Mouse (Mus musculus) midbrain, embryonic 11.5 days (tissue): ENCODE measurements at regions not wholly inside any gene's neighbourhood (a gene's known extent, or its start where the extent isn't known, plus 50 kb on each side); places are given as distances from the start of the nearest gene placed in this dataset.

Source experiments
- ATAC-seq: fragments of 200-750 bp; cut with Nextera tagmentation; 2 replicates; pipeline ENCODE4 v1.8.0; 2017; ENCODE audit warnings: moderate TSS enrichment, moderate library complexity; ENCODE audit not compliant: low FRiP score
- DNase-seq: peaks from one replicate; pipeline ENCODE4 v3.0.0; 2015; ENCODE audit warnings: low spot score; ENCODE audit errors: missing footprints
- H3K27ac ChIP-seq: fragments of 300-500 bp; sonication (generic); 2 replicates; pipeline ENCODE4 v1.5.1; 2014; ENCODE audit warnings: low read depth, low read length
- H3K27me3 ChIP-seq: fragments of 300-500 bp; sonication (generic); 2 replicates; pipeline ENCODE4 v1.6.1; 2014; ENCODE audit warnings: mild to moderate bottlenecking, low read length, moderate library complexity, mixed read lengths; ENCODE audit not compliant: control insufficient read depth, insufficient read depth
- H3K36me3 ChIP-seq: fragments of 300-500 bp; sonication (generic); 2 replicates; pipeline ENCODE4 v1.6.1; 2014; ENCODE audit warnings: mild to moderate bottlenecking, low read length, moderate library complexity, mixed read lengths; ENCODE audit not compliant: control insufficient read depth, insufficient read depth
- H3K4me1 ChIP-seq: fragments of 300-500 bp; sonication (generic); 2 replicates; pipeline ENCODE4 v1.6.1; 2014; ENCODE audit warnings: low read length; ENCODE audit not compliant: control insufficient read depth, insufficient read depth
- H3K4me2 ChIP-seq: fragments of 300-500 bp; sonication (generic); 2 replicates; pipeline ENCODE4 v1.6.1; 2014; ENCODE audit warnings: mild to moderate bottlenecking, moderate library complexity
- H3K4me3 ChIP-seq: fragments of 300-500 bp; sonication (generic); 2 replicates; pipeline ENCODE4 v1.5.1; 2014; ENCODE audit warnings: low read depth, low read length
- H3K9ac ChIP-seq: fragments of 300-500 bp; sonication (generic); 2 replicates; pipeline ENCODE4 v1.6.1; 2014; ENCODE audit warnings: low read length
- H3K9me3 ChIP-seq: fragments of 300-500 bp; sonication (generic); 2 replicates; pipeline ENCODE4 v1.6.1; 2016; ENCODE audit warnings: low read length; ENCODE audit not compliant: control insufficient read depth
- WGBS: fragments of 180-500 bp; shearing (Covaris S2); extraction: QIAGEN DNeasy Blood & Tissue Kit; methylation state at CpG from one replicate; pipeline ENCODE4 v1.1.7; 2014; 5-methylcytosine and 5-hydroxymethylcytosine counted together

DNA sequence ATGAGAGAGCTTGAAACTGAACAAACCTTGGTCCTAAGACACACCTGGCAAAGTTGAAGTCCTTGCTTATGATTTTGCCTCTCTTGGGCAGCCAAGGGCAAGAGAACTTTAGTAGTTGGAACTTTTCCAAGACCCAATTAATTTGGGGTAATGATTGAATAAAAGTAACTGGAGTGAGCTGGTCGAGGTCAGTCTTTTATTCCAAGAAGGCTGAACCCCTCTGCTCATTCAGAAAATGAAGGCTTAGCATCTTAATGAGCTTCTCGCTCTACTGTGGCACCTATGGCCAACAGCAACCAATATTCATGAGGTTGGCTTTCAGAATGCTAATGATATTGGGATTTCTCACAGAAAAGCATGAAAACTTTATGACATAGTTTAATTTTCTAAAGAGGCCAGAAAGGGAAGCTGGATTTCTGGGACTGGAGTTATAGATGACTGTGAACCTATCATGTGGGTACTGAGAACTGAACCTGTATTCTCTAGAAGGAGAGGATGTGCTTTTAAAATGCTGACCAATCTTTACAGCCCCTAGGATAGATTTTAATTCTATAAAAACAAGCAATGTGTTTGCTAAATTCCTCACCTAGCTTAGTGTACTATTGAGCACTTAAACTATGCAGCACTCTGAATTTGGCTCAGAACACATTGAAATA lies 176.5 kb upstream of the Htr2a start:
- WGBS, result 39% methylated on average over 2 of the region's 2 CpGs
- Histone ChIP-seq H3K9me3 (no peaks in the 10 kb centered on the region), H3K4me1 (no peaks in the 10 kb centered on the region), H3K36me3 (no peaks in the 10 kb centered on the region), H3K4me2 (no peak overlapping the region), H3K9ac (no peak overlapping the region), H3K27ac (no peak overlapping the region), H3K27me3 (no peaks in the 10 kb centered on the region), H3K4me3 (no peak overlapping the region)
- ATAC-seq (no peak), DNase-seq (no peak)

DNA sequence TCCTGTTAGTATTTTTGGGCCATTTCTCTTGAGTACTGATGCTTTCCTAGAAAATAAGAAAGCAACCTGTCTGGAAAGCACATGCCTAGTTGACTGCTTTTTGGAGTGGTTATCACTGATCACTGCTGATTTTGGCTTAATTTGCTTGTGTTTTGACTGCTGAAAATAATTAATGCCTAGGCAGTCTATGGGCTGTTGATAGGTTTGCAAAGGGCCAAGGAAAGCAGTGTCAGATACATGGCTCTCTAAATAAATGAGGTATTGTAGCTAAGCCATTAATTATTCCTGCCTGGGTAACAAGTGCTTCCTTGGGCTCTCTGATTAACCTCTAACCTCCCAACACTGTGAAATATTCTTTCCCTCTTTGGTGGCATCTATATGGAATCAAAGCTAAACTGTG lies 145.1 kb upstream of the Htr2a start:
- H3K36me3 ChIP-seq, result no peaks in the 10 kb centered on the region
- ATAC-seq (no peak), DNase-seq (no peak)
- no peak overlapping the region for H3K4me2 ChIP-seq
- H3K9ac ChIP-seq, result no peak overlapping the region
- no peak overlapping the region for H3K27ac ChIP-seq
- no peaks in the 10 kb centered on the region for H3K9me3 ChIP-seq
- no peaks in the 10 kb centered on the region for H3K27me3 ChIP-seq
- H3K4me1 ChIP-seq, result no peaks in the 10 kb centered on the region
- H3K4me3 ChIP-seq, result no peak overlapping the region

DNA sequence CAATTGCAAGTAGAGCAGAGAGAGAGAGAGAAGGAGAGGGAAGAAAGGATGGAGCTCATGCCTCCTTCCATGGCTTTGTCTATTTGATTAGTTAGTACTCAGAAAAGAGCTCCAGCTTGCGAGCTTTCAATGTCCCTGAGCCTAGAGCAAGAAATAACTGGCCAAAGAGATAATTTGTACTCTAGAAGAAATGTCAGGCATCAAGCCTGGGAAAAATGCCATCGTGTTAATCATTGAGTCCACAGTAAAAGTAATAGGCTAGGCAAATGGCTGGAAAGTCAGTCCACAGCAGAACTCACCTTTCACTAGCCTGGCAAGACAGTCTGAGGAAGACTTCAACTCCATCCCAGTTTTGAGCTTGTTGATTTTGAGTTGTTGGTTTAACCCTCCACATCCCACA lies 129.1 kb upstream of the Htr2a start:
- H3K4me1 ChIP-seq, result no peaks in the 10 kb centered on the region
- ATAC-seq, result no peak
- 82% methylated on average over 2 of the region's 2 CpGs for WGBS

DNA sequence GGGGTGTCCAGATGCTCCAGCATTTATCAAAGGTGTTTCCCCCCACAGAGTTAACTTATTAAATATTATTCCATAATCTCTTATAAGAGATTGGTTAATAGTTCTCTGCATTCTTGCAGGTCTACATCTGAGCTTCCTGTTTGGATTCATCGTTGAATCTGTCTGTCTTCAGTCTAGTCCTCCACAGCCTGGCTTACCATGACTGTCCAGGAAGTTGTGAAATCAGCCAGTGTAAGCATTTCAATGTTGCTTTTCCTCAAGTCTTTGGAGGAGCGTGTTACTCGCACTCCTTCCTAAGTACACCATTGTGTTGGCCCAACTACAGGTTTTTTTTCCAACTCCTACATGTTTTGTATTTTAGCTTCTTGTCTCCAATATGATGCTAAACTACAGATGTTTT lies 124.2 kb upstream of the Htr2a start:
- ATAC-seq (no peak), DNase-seq (no peak)
- H3K27me3 ChIP-seq, result no peaks in the 10 kb centered on the region
- H3K27ac ChIP-seq, result no peak overlapping the region
- no peak overlapping the region for H3K9ac ChIP-seq
- no peaks in the 10 kb centered on the region for H3K4me1 ChIP-seq
- H3K36me3 ChIP-seq, result no peaks in the 10 kb centered on the region
- 92% methylated on average over 3 of the region's 3 CpGs for WGBS
- H3K4me2 ChIP-seq, result no peak overlapping the region
- H3K4me3 ChIP-seq, result no peak overlapping the region
- H3K9me3 ChIP-seq, result no peaks in the 10 kb centered on the region

More for the DNA sequence above, 129.1 kb upstream of the Htr2a start:
- Histone ChIP-seq H3K4me2 (no peak overlapping the region), H3K4me3 (no peak overlapping the region), H3K27me3 (no peaks in the 10 kb centered on the region), H3K9ac (no peak overlapping the region), H3K36me3 (no peaks in the 10 kb centered on the region), H3K9me3 (no peaks in the 10 kb centered on the region), H3K27ac (no peak overlapping the region)
- no peak for DNase-seq

GRCm38 (mm10) chr14:74519531-74519930 lies 121.1 kb upstream of the Htr2a start:
- DNase-seq (no peak), ATAC-seq (no peak)
- Histone ChIP-seq H3K9me3 (no peaks in the 10 kb centered on the region), H3K27me3 (no peaks in the 10 kb centered on the region), H3K27ac (no peak overlapping the region), H3K9ac (no peak overlapping the region), H3K36me3 (no peaks in the 10 kb centered on the region), H3K4me3 (no peak overlapping the region), H3K4me2 (no peak overlapping the region), H3K4me1 (no peaks in the 10 kb centered on the region)
- WGBS, result 76% methylated on average over 6 of the region's 6 CpGs

GRCm38 (mm10) chr14:74521669-74522068 lies 119.0 kb upstream of the Htr2a start:
- Histone ChIP-seq H3K4me1 (no peaks in the 10 kb centered on the region), H3K4me2 (no peak overlapping the region), H3K9ac (no peak overlapping the region), H3K36me3 (no peaks in the 10 kb centered on the region), H3K27me3 (no peaks in the 10 kb centered on the region), H3K27ac (no peak overlapping the region), H3K4me3 (no peak overlapping the region), H3K9me3 (no peaks in the 10 kb centered on the region)
- WGBS, result 84% methylated on average over 3 of the region's 3 CpGs
- ATAC-seq (no peak), DNase-seq (no peak)

DNA sequence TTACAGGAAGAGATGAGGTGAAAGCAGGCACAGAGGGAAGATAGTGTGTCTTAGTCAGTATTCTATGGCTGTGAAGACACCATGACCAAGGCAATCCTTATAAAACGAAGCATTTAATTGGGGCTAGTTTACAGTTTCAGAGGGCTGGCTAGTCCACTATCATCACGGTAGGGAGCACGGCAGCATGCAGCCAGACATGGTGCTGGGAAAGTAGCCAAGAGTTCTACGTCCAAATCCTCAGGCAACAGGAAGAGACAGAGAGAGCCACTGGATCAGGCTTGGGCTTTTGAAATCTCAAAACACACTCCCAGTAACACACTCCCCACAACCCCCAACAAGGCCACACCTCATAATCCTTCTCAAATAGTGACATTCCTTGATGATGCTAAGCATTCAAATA lies 113.4 kb upstream of the Htr2a start:
- no peak overlapping the region for H3K27ac ChIP-seq
- H3K36me3 ChIP-seq, result no peaks in the 10 kb centered on the region
- no peaks in the 10 kb centered on the region for H3K9me3 ChIP-seq
- 85% methylated on average over 4 of the region's 4 CpGs for WGBS
- no peak overlapping the region for H3K9ac ChIP-seq
- ATAC-seq, result no peak
- no peaks in the 10 kb centered on the region for H3K27me3 ChIP-seq
- H3K4me1 ChIP-seq, result no peaks in the 10 kb centered on the region
- DNase-seq, result no peak
- H3K4me3 ChIP-seq, result no peak overlapping the region
- H3K4me2 ChIP-seq, result no peak overlapping the region

GRCm38 (mm10) chr14:74529368-74529951 lies 111.2 kb upstream of the Htr2a start:
- no peaks in the 10 kb centered on the region for H3K9me3 ChIP-seq
- no peaks in the 10 kb centered on the region for H3K27me3 ChIP-seq
- WGBS, result 87% methylated on average over 7 of the region's 7 CpGs
- no peak for ATAC-seq
- H3K4me2 ChIP-seq, result no peak overlapping the region
- H3K4me3 ChIP-seq, result no peak overlapping the region
- no peak overlapping the region for H3K27ac ChIP-seq
- H3K9ac ChIP-seq, result no peak overlapping the region
- no peaks in the 10 kb centered on the region for H3K36me3 ChIP-seq
- DNase-seq, result no peak
- H3K4me1 ChIP-seq, result no peaks in the 10 kb centered on the region

- no peaks in the 10 kb centered on the region for H3K4me1 ChIP-seq
- no peaks in the 10 kb centered on the region for H3K36me3 ChIP-seq
- H3K9ac ChIP-seq, result no peak overlapping the region
- no peak overlapping the region for H3K4me3 ChIP-seq
- no peak overlapping the region for H3K27ac ChIP-seq
- WGBS, result 89% methylated on average over 2 of the region's 2 CpGs
- no peak for ATAC-seq
- no peaks in the 10 kb centered on the region for H3K27me3 ChIP-seq
- H3K9me3 ChIP-seq, result no peaks in the 10 kb centered on the region
- no peak overlapping the region for H3K4me2 ChIP-seq
- DNase-seq, result no peak
Measured at GRCm38 (mm10) chr14:74538187-74538586, 102.5 kb upstream of the Htr2a start.
